Mouse (Mus musculus) liver, embryonic 13.5 days (tissue): ENCODE measurements around the gene Ppp1r1b. TPM values are rescaled to one million over a fixed set of nuclear protein-coding genes. Genes with fewer than 3 reads are reported as not detected.
"Not testable (repeated sequence)": the region's sequence is repeated elsewhere in the genome, so short reads cannot be mapped to it uniquely, and the experiment has no call there.

Experiments used
- ATAC-seq: fragments of 200-750 bp; cut with Nextera tagmentation; 2 replicates; pipeline ENCODE4 v1.8.0; 2017; ENCODE audit warnings: low read depth, mild to moderate bottlenecking, moderate number of reproducible peaks, moderate library complexity
- DNase-seq: peaks from one replicate; pipeline ENCODE4 v3.0.0; 2022
- H3K27ac ChIP-seq: fragments of 300-500 bp; sonication (generic); 2 replicates; pipeline ENCODE4 v1.5.1; 2015; ENCODE audit warnings: moderate library complexity, mild to moderate bottlenecking, inconsistent platforms
- H3K27me3 ChIP-seq: fragments of 300-500 bp; sonication (generic); 2 replicates; pipeline ENCODE4 v1.6.1; 2015; ENCODE audit warnings: mild to moderate bottlenecking, inconsistent platforms
- H3K36me3 ChIP-seq: fragments of 300-500 bp; sonication (generic); 2 replicates; pipeline ENCODE4 v1.6.1; 2015; ENCODE audit warnings: mild to moderate bottlenecking, inconsistent platforms
- H3K4me1 ChIP-seq: fragments of 300-500 bp; sonication (generic); replicated peaks from 2 replicates; pipeline ENCODE4 v1.6.1; 2015; ENCODE audit warnings: inconsistent platforms
- H3K4me2 ChIP-seq: fragments of 300-500 bp; sonication (generic); 2 replicates; pipeline ENCODE4 v1.6.1; 2015; ENCODE audit warnings: inconsistent platforms, mild to moderate bottlenecking, moderate library complexity
- H3K4me3 ChIP-seq: fragments of 300-500 bp; sonication (generic); replicated peaks from 2 replicates; pipeline ENCODE4 v1.5.1; 2015; ENCODE audit warnings: mild to moderate bottlenecking, inconsistent platforms
- H3K9ac ChIP-seq: fragments of 300-500 bp; sonication (generic); 2 replicates; pipeline ENCODE4 v1.6.1; 2015; ENCODE audit warnings: mild to moderate bottlenecking, inconsistent platforms
- H3K9me3 ChIP-seq: fragments of 300-500 bp; sonication (generic); replicated peaks from 2 replicates; pipeline ENCODE4 v1.6.1; 2016; ENCODE audit warnings: inconsistent platforms
- WGBS: fragments of 180-500 bp; shearing (Covaris S2); methylation state at CpG from one replicate; pipeline ENCODE4 v1.1.7; 2015; ENCODE audit not compliant: insufficient replicate concordance; 5-methylcytosine and 5-hydroxymethylcytosine counted together
- polyA plus RNA-seq: library from polyadenylated mRNA; unstranded; fragments of >200 nt; fragmentation: Nextera tagmentation; extraction: Ambion mirVana; gene quantifications from 2 replicates; pipeline ENCODE4 v1.2.1, GENCODE M21; 2015

Gene Ppp1r1b
- polyA plus RNA-seq, 1 experiment from 2014 or later = 0.13 TPM

DNA sequence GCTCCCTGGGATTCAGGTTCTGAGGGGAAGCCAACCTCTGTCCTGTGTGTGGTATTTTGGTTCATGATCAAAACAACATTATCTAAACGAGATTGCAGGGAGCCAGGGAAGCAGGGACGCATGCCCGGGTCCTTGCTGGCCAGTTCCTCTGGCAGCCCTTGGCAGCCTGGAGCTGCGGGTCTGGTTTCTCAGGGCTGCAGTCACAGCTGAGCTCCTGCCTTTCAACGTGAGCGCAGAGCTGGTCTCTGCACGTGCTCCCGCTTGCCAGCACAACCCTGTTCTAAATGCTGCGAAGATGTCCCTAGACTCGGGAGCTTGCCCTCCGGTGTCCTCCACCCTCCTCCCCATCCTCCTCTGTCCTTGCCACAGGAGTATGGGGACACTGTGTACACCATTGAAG is 29.6 kb downstream of the Ppp1r1b start:
- H3K27me3 ChIP-seq = no peaks in the 10 kb centered on the region
- no peak overlapping the region for H3K4me2 ChIP-seq
- 85% methylated on average over 11 of the region's 11 CpGs for WGBS
- no peak for DNase-seq
- H3K4me1 ChIP-seq = no peaks in the 10 kb centered on the region
- H3K27ac ChIP-seq = no peak overlapping the region
- no peaks in the 10 kb centered on the region for H3K9me3 ChIP-seq
- H3K9ac ChIP-seq = no peak overlapping the region
- ATAC-seq = no peak
- H3K4me3 ChIP-seq = no peak overlapping the region
- H3K36me3 ChIP-seq = peaks cover 63% of the 10 kb centered on the region

DNA sequence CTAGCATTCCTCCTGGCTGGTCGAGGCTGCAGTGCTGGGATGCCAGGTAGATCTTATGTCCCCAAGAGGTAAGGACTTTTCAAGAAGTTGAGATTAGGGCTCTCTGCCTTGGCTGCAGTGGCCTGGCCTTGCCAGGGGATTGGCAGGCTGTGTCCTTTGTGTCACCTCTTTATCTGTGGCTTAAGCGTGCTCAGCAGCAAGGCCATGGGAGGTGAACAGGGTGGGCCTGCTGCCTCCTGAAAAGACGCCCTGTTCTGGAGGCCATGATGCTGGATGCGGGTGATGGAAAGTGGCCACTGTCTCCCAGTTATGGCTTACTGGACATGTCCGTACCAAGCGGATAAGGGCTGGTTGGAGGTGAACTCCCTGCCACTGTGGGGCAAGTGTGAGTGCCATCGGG is 31.2 kb downstream of the Ppp1r1b start:
- 80% methylated on average over 7 of the region's 7 CpGs for WGBS
- Histone ChIP-seq H3K27ac (no peak overlapping the region), H3K9me3 (no peaks in the 10 kb centered on the region), H3K4me2 (no peak overlapping the region), H3K4me1 (no peaks in the 10 kb centered on the region), H3K36me3 (peaks cover 62% of the 10 kb centered on the region), H3K9ac (no peak overlapping the region), H3K4me3 (no peak overlapping the region), H3K27me3 (peaks cover 14% of the 10 kb centered on the region)
- ATAC-seq (no peak), DNase-seq (no peak)

DNA sequence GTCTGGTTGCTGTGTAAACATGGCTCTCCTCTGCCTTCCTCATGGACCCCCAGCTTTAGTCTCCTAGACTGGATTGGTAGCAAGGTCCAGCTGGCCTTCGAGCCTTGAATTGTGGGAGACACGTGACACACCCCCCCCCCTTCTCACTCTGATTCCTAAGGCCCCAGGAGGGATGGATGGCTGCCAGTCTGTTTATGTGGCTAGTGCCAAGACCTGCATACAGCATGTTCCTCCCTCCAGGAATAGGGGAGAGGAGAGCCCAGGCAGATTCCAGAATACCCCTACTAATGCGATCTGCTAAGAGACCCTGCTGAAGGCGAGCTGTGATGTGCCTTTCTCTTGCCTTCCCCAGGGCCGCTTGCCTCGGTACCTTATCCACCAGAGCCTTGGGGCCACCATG is 31.9 kb downstream of the Ppp1r1b start:
- Histone ChIP-seq H3K9me3 (no peaks in the 10 kb centered on the region), H3K27ac (no peak overlapping the region), H3K9ac (no peak overlapping the region), H3K4me2 (no peak overlapping the region), H3K4me1 (no peaks in the 10 kb centered on the region), H3K4me3 (no peak overlapping the region), H3K36me3 (peaks cover 55% of the 10 kb centered on the region), H3K27me3 (peaks cover 22% of the 10 kb centered on the region)
- 76% methylated on average over 6 of the region's 6 CpGs for WGBS
- DNase-seq (no peak), ATAC-seq (no peak)

DNA sequence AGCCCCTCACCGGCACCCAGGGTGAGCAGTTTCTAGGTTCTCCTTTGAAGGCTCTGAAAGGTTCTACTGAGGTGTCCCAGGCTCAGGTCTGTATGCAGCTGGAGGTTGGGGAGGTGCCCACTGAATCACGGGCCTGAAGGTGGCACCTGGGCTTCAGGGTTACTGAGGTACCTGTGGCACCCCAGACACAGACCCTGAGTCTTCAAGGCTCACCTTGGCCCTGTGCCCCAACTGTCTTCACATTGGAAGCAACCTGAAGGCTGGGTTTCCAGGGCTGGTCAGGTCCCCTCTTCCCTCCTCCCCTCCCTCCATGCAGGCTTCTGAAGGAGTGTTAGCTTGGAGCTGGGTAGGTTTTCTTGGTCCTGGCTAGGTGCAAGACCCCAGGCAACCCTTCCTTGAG is 33.4 kb downstream of the Ppp1r1b start:
- Histone ChIP-seq H3K4me2 (no peak overlapping the region), H3K4me3 (no peak overlapping the region), H3K9ac (no peak overlapping the region), H3K4me1 (0 out of 2 replicates have a peak, but pooled peaks cover 2% of the 10 kb centered on the region), H3K27me3 (peaks cover 37% of the 10 kb centered on the region), H3K9me3 (no peaks in the 10 kb centered on the region), H3K36me3 (peaks cover 40% of the 10 kb centered on the region), H3K27ac (no peak overlapping the region)
- 67% methylated on average over 2 of the region's 2 CpGs for WGBS
- ATAC-seq (no peak), DNase-seq (no peak)

DNA sequence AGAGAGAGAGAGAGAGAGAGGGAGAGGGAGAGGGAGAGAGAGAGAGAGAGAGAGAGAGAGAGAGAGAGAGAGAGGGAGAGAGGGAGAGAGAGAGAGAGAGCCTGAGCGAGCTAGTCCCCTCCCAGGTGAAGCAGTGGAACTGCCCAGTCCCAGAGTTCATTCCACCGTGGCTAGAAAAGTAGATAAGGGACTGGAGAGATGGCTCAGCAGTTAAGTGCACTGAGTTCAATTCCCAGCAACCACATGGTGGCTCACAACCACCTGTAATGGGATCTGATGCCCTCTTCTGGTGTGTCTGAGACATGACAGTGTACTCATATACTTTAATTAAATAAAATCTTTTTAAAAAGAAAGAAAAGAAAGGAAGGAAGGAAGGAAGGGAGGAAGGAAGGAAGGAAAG is 34.2 kb downstream of the Ppp1r1b start:
- not testable (repeated sequence) for DNase-seq, ATAC-seq, H3K4me3 ChIP-seq, H3K4me1 ChIP-seq, H3K9ac ChIP-seq, H3K9me3 ChIP-seq, H3K4me2 ChIP-seq, H3K27ac ChIP-seq
- 26% methylated on average over 2 of the region's 2 CpGs for WGBS
- Histone ChIP-seq H3K36me3 (peaks cover 32% of the 10 kb centered on the region), H3K27me3 (peaks cover 45% of the 10 kb centered on the region)

DNA sequence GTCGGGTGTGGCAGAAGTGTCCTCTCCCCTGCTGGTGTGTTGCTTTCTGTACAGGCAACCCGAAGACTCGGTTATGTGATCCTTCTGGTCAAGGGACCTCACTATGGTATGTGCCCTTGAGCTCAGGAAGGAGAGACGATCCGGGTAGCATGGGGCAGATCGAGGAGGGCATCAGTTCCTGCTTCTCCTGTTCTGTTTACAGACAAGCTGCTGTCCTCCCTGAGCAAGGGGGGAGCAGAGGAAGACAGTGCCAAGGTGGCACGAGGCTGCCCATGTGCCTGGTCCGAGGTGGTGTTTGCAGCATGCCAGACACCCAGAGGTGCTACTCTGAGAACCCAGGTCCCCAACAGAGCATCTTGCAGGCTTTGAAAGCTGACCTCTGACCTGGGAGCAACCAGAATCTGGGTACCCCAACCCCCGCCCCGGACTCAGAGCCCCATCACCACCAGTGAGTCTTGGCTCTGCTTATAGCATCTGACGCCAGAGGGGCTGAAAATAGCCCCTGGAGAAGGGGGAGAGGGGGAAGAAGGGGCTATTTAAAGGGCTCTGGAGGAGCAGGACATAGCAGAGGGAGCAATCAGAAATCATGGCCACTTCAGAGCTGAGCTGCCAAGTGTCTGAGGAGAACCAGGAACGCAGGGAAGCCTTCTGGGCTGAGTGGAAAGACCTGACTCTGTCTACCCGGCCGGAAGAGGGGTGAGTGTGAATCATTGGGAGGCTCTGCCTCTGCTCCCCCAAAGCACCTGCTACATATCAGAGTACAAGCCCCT is 35.2 kb downstream of the Ppp1r1b start, which contains the start of gene Tcap:
Gene Tcap, plus strand, starts transcription at position 551 of the 770 bp plus-strand sequence.
- DNase-seq (no peak), ATAC-seq (no peak)
- H3K4me1 ChIP-seq = 0 out of 2 replicates have a peak, but pooled peaks cover 3% of the 10 kb centered on the region
- H3K36me3 ChIP-seq = peaks cover 22% of the 10 kb centered on the region
- WGBS = 45% methylated on average over 14 of the region's 14 CpGs
- no peak within 1 kb of the TSS for H3K4me3 ChIP-seq
- H3K9me3 ChIP-seq = no peaks in the 10 kb centered on the region
- no peak within 1 kb of the TSS for H3K4me2 ChIP-seq
- H3K27ac ChIP-seq = no peak within 1 kb of the TSS
- H3K9ac ChIP-seq = no peak within 1 kb of the TSS
- peaks cover 55% of the 10 kb centered on the region for H3K27me3 ChIP-seq

DNA sequence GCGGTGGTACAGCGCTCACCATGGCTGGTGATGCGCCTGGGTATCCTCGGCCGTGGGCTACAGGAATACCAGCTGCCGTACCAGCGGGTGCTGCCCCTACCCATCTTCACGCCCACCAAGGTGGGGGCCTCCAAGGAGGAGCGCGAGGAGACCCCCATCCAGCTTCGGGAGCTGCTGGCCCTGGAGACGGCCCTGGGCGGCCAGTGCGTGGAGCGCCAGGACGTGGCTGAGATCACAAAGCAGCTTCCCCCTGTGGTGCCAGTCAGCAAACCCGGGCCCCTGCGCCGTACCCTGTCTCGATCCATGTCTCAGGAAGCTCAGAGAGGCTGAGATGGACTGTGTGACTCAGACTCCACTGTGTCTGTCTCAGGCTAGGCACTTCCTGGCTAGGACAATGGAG is 36.0 kb downstream of the Ppp1r1b start:
- DNase-seq (no peak), ATAC-seq (no peak)
- Histone ChIP-seq H3K4me3 (no peak overlapping the region), H3K27me3 (peaks cover 63% of the 10 kb centered on the region), H3K9ac (no peak overlapping the region), H3K27ac (no peak overlapping the region), H3K36me3 (peaks cover 16% of the 10 kb centered on the region), H3K4me1 (peaks cover 5% of the 10 kb centered on the region), H3K9me3 (no peaks in the 10 kb centered on the region), H3K4me2 (no peak overlapping the region)
- WGBS = 60% methylated on average over 20 of the region's 20 CpGs

DNA sequence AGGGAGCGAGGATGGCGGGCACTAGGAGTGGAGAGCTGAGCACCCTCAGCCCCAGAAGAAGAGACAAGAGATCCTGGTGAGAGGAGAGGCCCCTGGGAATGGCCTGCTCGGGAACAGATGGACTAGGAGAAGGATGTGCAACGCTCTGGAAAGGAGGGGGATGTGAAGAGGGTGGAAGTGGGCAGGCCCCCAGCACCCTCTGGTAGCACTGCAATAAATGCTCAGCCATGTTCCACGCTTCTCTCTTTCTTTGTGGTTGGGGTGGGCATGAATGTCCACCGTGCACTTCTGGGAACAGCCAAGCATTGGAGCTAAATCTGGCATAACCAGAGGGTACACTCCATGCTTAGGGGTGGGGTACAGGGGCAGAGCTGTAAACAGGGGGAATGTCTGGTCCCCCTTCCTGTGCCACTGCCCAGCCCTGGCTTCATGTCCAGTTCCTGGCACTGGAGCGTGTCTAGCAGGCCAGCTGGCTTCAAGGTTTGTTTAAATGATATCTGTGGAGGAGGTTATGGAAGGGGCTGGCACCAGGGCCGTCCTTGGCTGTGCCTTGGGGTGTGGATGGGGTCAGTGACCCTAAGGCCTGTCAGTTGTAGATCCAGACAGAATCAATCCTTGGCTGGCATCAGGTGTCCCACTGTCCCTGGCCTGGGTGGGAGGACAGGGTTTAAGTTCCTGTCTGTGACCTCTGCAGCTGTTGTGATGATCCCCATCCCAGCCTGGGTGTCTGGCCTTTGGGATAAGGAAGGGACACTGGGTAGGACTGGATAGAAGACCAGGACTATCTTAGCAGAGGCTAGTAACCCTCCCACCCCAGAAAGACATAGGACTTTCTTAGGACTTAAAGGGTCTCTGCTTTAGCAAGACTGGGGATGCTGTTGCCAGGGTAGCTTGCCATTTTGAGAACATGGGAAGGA is 36.8 kb downstream of the Ppp1r1b start:
- Histone ChIP-seq H3K4me3 (no peak overlapping the region), H3K36me3 (peaks cover 9% of the 10 kb centered on the region), H3K27ac (no peak overlapping the region), H3K9ac (no peak overlapping the region), H3K4me1 (peaks cover 6% of the 10 kb centered on the region), H3K4me2 (no peak overlapping the region), H3K9me3 (no peaks in the 10 kb centered on the region), H3K27me3 (peaks cover 66% of the 10 kb centered on the region)
- WGBS = 53% methylated on average over 8 of the region's 8 CpGs
- no peak for ATAC-seq
- no peak for DNase-seq

DNA sequence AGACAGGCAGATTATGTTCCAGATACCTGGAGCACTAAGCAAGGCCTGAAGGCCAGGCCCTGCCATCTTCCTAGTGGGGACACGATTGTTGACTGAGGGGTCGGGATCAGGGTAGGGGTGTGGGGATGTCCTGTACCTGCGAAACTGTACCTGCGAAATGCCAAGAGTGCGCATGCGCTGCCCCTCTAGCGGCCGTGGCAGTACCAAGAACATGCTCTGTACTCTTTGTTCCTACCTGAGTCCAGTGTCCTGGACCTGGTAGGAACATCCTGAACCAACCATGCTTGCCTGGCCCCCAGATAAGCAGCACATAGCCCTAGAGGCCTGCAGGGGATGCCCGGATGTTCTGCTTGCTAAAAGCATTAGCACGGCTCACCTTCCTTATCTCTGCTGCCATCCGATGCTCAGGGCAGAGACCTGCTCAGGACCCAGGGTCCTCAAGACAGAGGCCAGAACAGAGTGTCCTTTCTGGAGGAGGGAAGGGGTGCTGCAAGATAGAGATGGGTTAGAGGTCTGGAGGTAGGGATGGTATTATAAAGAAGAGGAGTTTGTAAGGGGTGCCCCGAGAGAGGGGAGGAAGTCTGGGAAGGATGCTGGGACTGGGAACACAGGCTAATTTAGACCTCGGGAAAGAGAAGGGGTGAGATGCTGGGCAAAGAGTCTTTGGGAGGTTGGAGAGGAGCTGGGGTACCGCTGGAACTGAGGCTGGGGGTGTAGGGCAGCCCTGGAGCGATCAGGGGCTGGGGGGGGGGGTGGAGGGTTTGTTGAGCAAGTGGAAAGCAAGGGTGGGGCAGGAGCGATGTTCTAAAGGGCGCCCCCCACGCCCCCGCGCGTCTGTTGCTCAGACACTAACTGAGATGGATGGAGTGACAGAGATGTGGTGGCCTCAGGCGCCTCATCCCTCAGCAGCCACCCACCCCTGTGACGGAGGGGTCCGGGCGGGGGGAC is 37.7 kb downstream of the Ppp1r1b start, which contains the start of gene Pnmt:
Gene Pnmt, plus strand, starts transcription at position 813 of the 948 bp plus-strand sequence.
- 41% methylated on average over 25 of the region's 25 CpGs for WGBS

DNA sequence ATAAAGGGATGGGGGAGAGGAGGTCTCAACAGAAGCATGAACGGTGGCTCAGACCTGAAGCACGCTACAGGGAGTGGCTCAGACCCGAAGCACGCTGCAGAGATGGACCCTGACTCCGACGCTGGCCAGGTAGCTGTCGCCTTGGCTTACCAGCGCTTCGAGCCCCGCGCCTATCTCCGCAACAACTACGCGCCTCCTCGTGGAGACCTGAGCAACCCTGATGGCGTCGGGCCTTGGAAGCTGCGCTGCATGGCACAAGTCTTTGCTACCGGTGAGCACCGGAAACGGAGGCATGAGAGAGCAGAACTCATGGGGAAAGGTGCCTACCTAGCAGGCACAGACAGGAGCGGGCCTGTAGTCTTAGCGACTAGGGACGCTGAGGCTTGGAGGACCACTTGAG is 38.4 kb downstream of the Ppp1r1b start:
- no peak overlapping the region for H3K4me2 ChIP-seq

More for the DNA sequence above, 37.7 kb downstream of the Ppp1r1b start, which contains the start of gene Pnmt:
- Histone ChIP-seq H3K36me3 (no peaks in the 10 kb centered on the region), H3K9ac (no peak within 1 kb of the TSS), H3K4me3 (no peak within 1 kb of the TSS), H3K27me3 (peaks cover 74% of the 10 kb centered on the region), H3K4me2 (no peak within 1 kb of the TSS), H3K27ac (no peak within 1 kb of the TSS), H3K4me1 (peaks cover 6% of the 10 kb centered on the region), H3K9me3 (no peaks in the 10 kb centered on the region)
- ATAC-seq = no peak
- DNase-seq = no peak

More for the DNA sequence above, 38.4 kb downstream of the Ppp1r1b start:
- peaks cover 74% of the 10 kb centered on the region for H3K27me3 ChIP-seq
- DNase-seq (no peak), ATAC-seq (no peak)
- 18% methylated on average over 24 of the region's 24 CpGs for WGBS
- H3K4me3 ChIP-seq = no peak overlapping the region
- no peak overlapping the region for H3K9ac ChIP-seq
- H3K36me3 ChIP-seq = no peaks in the 10 kb centered on the region
- H3K27ac ChIP-seq = no peak overlapping the region
- H3K9me3 ChIP-seq = no peaks in the 10 kb centered on the region
- H3K4me1 ChIP-seq = peaks cover 9% of the 10 kb centered on the region
